Mouse (Mus musculus) c-Kit-positive CD71-negative TER-119-negative erythroid progenitor cells, embryonic 14.5 days (primary cell): ENCODE measurements around the gene Greb1.

Source experiments
- DNase-seq: peaks from one replicate; pipeline ENCODE4 v3.0.0-alpha.2; 2013; ENCODE audit warnings: low read depth

Greb1 gene

GRCm38 (mm10) chr12:16694783-16695182, 105.9 kb downstream of the Greb1 start:
- DNase-seq: no peak

GRCm38 (mm10) chr12:16690631-16691030, 110.1 kb downstream of the Greb1 start:
- no peak for DNase-seq

GRCm38 (mm10) chr12:16672246-16672645, 128.4 kb downstream of the Greb1 start:
- DNase-seq: no peak

- DNase-seq: no peak
Measured at GRCm38 (mm10) chr12:16669176-16669575, 131.5 kb downstream of the Greb1 start.

GRCm38 (mm10) chr12:16665022-16665421, 135.7 kb downstream of the Greb1 start:
- DNase-seq: no peak

- DNase-seq: no peak
Measured at GRCm38 (mm10) chr12:16662955-16663585, 137.6 kb downstream of the Greb1 start.

- DNase-seq: no peak
Measured at GRCm38 (mm10) chr12:16661936-16662335, 138.8 kb downstream of the Greb1 start.

- DNase-seq: no peak
Measured at GRCm38 (mm10) chr12:16661459-16661858, 139.2 kb downstream of the Greb1 start.

- no peak for DNase-seq
Measured at GRCm38 (mm10) chr12:16656906-16657875, 143.5 kb downstream of the Greb1 start.

GRCm38 (mm10) chr12:16655604-16656003, 145.1 kb downstream of the Greb1 start:
- DNase-seq: no peak

- DNase-seq: peak; percentile 33
Measured at GRCm38 (mm10) chr12:16653332-16654093, 147.2 kb downstream of the Greb1 start, which contains the start of gene Ntsr2. Ntsr2 (plus strand) TSS chr12:16653382.

- DNase-seq: no peak
Measured at GRCm38 (mm10) chr12:16649819-16650218, 150.9 kb downstream of the Greb1 start.

GRCm38 (mm10) chr12:16648273-16648672, 152.4 kb downstream of the Greb1 start:
- no peak for DNase-seq

GRCm38 (mm10) chr12:16646780-16647409, 153.8 kb downstream of the Greb1 start:
- DNase-seq: no peak

- no peak for DNase-seq
Measured at GRCm38 (mm10) chr12:16644698-16645097, 156.0 kb downstream of the Greb1 start.

GRCm38 (mm10) chr12:16643508-16644345, 157.0 kb downstream of the Greb1 start:
- no peak for DNase-seq

GRCm38 (mm10) chr12:16642000-16642399, 158.7 kb downstream of the Greb1 start:
- no peak for DNase-seq

- no peak for DNase-seq
Measured at GRCm38 (mm10) chr12:16640075-16640474, 160.6 kb downstream of the Greb1 start.

- no peak for DNase-seq
Measured at GRCm38 (mm10) chr12:16639078-16639771, 161.5 kb downstream of the Greb1 start.

GRCm38 (mm10) chr12:16635816-16636215, 164.9 kb downstream of the Greb1 start:
- DNase-seq: no peak
